Mouse (Mus musculus) liver, postnatal 0 days (tissue): Measurements from ENCODE around the gene Dhx34.

ENCODE experiments used
- CTCF ChIP-seq: sonication (generic); IDR thresholded peaks from 2 replicates; pipeline ENCODE4 v1.5.1; 2016; ENCODE audit warnings: antibody characterized with exemption, low read depth
- EP300 ChIP-seq: IDR thresholded peaks from 2 replicates; pipeline ENCODE4 v1.6.1; 2016; ENCODE audit warnings: antibody characterized with exemption, low read depth, mild to moderate bottlenecking

- TF ChIP-seq CTCF (no peak), EP300 (no peak)
Measured at GRCm38 (mm10) chr7:16202756-16203504, 18.9 kb downstream of the Dhx34 start.
